Mouse (Mus musculus) embryonic facial prominence, embryonic 14.5 days (tissue): Measurements from ENCODE around the gene Kpna7. TPM values are rescaled to one million over a fixed set of nuclear protein-coding genes. Genes with fewer than 3 reads are reported as not detected.
"Not testable (repeated sequence)": the region's sequence is repeated elsewhere in the genome, so short reads cannot be mapped to it uniquely, and the experiment has no call there.

Source experiments
- ATAC-seq: fragments of 200-750 bp; cut with Nextera tagmentation; 2 replicates; pipeline ENCODE4 v1.8.0; 2017; ENCODE audit warnings: low read depth, moderate number of reproducible peaks, moderate TSS enrichment
- DNase-seq: peaks from one replicate; pipeline ENCODE4 v3.0.0-alpha.2; 2015; ENCODE audit warnings: low spot score
- H3K27ac ChIP-seq: fragments of 300-500 bp; sonication (generic); replicated peaks from 2 replicates; pipeline ENCODE4 v1.5.1; 2014; ENCODE audit warnings: low read depth, mild to moderate bottlenecking, low read length, moderate library complexity
- H3K27me3 ChIP-seq: fragments of 300-500 bp; sonication (generic); replicated peaks from 2 replicates; pipeline ENCODE4 v1.6.1; 2014; ENCODE audit warnings: low read length; ENCODE audit not compliant: control insufficient read depth, insufficient read depth
- H3K36me3 ChIP-seq: fragments of 300-500 bp; sonication (generic); 2 replicates; pipeline ENCODE4 v1.6.1; 2014; ENCODE audit warnings: low read length, mixed read lengths; ENCODE audit not compliant: control insufficient read depth, insufficient read depth
- H3K4me1 ChIP-seq: fragments of 300-500 bp; sonication (generic); 2 replicates; pipeline ENCODE4 v1.6.1; 2014; ENCODE audit warnings: antibody characterized with exemption, low read length; ENCODE audit not compliant: control insufficient read depth, insufficient read depth
- H3K4me2 ChIP-seq: fragments of 300-500 bp; sonication (generic); 2 replicates; pipeline ENCODE4 v1.6.1; 2014; ENCODE audit warnings: low read depth, mild to moderate bottlenecking, low read length, moderate library complexity, mixed read lengths
- H3K4me3 ChIP-seq: fragments of 300-500 bp; sonication (generic); 2 replicates; pipeline ENCODE4 v1.5.1; 2014; ENCODE audit warnings: low read depth, mild to moderate bottlenecking, low read length
- H3K9ac ChIP-seq: fragments of 300-500 bp; sonication (generic); 2 replicates; pipeline ENCODE4 v1.6.1; 2014; ENCODE audit warnings: low read depth, mild to moderate bottlenecking, low read length, moderate library complexity, mixed read lengths
- H3K9me3 ChIP-seq: fragments of 300-500 bp; sonication (generic); 2 replicates; pipeline ENCODE4 v1.6.1; 2016; ENCODE audit warnings: low read length; ENCODE audit not compliant: control insufficient read depth
- WGBS: fragments of 180-500 bp; shearing (Covaris S2); extraction: QIAGEN DNeasy Blood & Tissue Kit; methylation state at CpG from one replicate; pipeline ENCODE4 v1.1.7; 2014; 5-methylcytosine and 5-hydroxymethylcytosine counted together
- polyA plus RNA-seq: library from polyadenylated mRNA; unstranded; fragments of >200 nt; fragmentation: Nextera tagmentation; extraction: Ambion mirVana; gene quantifications from 2 replicates; pipeline ENCODE4 v1.2.1, GENCODE M21; 2014

Gene Kpna7
- polyA plus RNA-seq, 1 experiment from 2014 or later: not detected

DNA sequence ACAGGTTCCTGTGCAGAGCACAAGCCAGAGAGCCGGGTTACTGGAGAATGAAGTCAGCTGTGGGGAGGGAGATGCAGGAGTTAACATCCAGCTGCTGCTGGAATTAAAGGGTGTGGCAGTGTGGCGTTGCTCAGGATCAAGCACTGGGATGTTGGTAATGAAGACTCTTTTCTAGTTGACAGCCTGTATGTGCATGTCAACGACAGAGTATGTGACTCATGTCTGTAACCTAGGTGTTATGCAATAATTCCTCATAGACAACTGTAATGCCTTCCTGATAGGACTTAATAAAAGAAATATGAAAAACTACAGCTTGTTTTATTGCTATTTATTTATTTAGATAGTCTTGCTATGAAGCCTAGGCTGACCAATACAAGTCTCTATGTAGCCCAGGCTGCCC is 15.0 kb downstream of the Kpna7 start:
- H3K27ac ChIP-seq: no peak overlapping the region
- H3K27me3 ChIP-seq: no peaks in the 10 kb centered on the region
- no peak for DNase-seq
- WGBS: 39% methylated on average over 3 of the region's 3 CpGs
- H3K9me3 ChIP-seq: no peaks in the 10 kb centered on the region
- no peak for ATAC-seq
- no peak overlapping the region for H3K4me3 ChIP-seq
- H3K4me2 ChIP-seq: no peak overlapping the region
- H3K4me1 ChIP-seq: no peaks in the 10 kb centered on the region
- no peaks in the 10 kb centered on the region for H3K36me3 ChIP-seq
- no peak overlapping the region for H3K9ac ChIP-seq

GRCm38 (mm10) chr5:145064765-145065340 is 19.0 kb downstream of the Kpna7 start:
- no peak overlapping the region for H3K27ac ChIP-seq
- no peaks in the 10 kb centered on the region for H3K36me3 ChIP-seq
- DNase-seq: no peak
- no peak overlapping the region for H3K9ac ChIP-seq
- no peaks in the 10 kb centered on the region for H3K9me3 ChIP-seq
- 91% methylated on average over 1 of the region's 1 CpGs for WGBS
- H3K4me1 ChIP-seq: no peaks in the 10 kb centered on the region
- ATAC-seq: no peak
- no peaks in the 10 kb centered on the region for H3K27me3 ChIP-seq
- no peak overlapping the region for H3K4me2 ChIP-seq
- no peak overlapping the region for H3K4me3 ChIP-seq

- Histone ChIP-seq H3K36me3 (no peaks in the 10 kb centered on the region), H3K9ac (no peak overlapping the region), H3K27ac (no peak overlapping the region), H3K4me1 (no peaks in the 10 kb centered on the region), H3K4me3 (no peak overlapping the region), H3K9me3 (no peaks in the 10 kb centered on the region), H3K27me3 (no peaks in the 10 kb centered on the region), H3K4me2 (no peak overlapping the region)
- ATAC-seq: 0 out of 2 replicates have a peak, but pooled peaks have one; percentile 22
- 70% methylated on average over 2 of the region's 2 CpGs for WGBS
- peak; percentile 48 for DNase-seq
Measured at GRCm38 (mm10) chr5:145059524-145059923, 24.3 kb downstream of the Kpna7 start.

DNA sequence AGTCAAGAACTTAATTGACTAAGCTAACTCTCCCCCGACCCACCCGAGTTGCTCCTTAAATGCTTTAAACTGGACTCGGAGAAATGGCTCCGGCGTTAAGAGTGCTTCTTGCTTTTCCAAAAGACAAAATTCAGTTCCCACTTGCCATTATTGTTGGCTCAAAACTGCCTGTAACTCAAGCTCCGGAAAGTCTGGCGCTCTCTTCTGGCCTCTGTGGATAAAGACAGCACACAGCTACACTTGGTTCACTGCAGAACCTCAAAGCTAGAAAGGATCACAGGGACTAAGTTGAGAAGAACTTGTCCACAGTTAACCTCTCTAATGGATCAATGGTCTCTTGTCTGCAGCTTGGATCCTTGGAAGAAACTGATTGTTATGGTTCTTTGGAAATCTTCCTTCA is 25.1 kb downstream of the Kpna7 start:
- Histone ChIP-seq H3K9ac (no peak overlapping the region), H3K9me3 (no peaks in the 10 kb centered on the region), H3K36me3 (no peaks in the 10 kb centered on the region), H3K27ac (no peak overlapping the region), H3K4me2 (no peak overlapping the region), H3K4me3 (no peak overlapping the region), H3K27me3 (no peaks in the 10 kb centered on the region), H3K4me1 (no peaks in the 10 kb centered on the region)
- DNase-seq (no peak), ATAC-seq (no peak)
- 88% methylated on average over 7 of the region's 7 CpGs for WGBS

- Histone ChIP-seq H3K4me1 (no peaks in the 10 kb centered on the region), H3K27ac (no peak overlapping the region), H3K27me3 (no peaks in the 10 kb centered on the region), H3K4me3 (no peak overlapping the region), H3K36me3 (no peaks in the 10 kb centered on the region), H3K9me3 (no peaks in the 10 kb centered on the region), H3K9ac (no peak overlapping the region), H3K4me2 (no peak overlapping the region)
- DNase-seq: no peak
- no peak for ATAC-seq
- 69% methylated on average over 8 of the region's 8 CpGs for WGBS
Measured at GRCm38 (mm10) chr5:145057907-145058306, 25.9 kb downstream of the Kpna7 start.

GRCm38 (mm10) chr5:145054187-145054586 is 29.6 kb downstream of the Kpna7 start:
- not testable (repeated sequence) for H3K9ac ChIP-seq, H3K27me3 ChIP-seq, H3K4me1 ChIP-seq, DNase-seq, H3K9me3 ChIP-seq, H3K36me3 ChIP-seq, H3K4me2 ChIP-seq, H3K4me3 ChIP-seq, ATAC-seq, H3K27ac ChIP-seq
- WGBS: 85% methylated on average over 3 of the region's 3 CpGs

- H3K27me3 ChIP-seq: not testable (repeated sequence)
Measured at GRCm38 (mm10) chr5:145042690-145043089, 41.1 kb downstream of the Kpna7 start, which contains the start of gene 1700018F24Rik. Gene 1700018F24Rik, plus strand, starts transcription at chr5:145042990.

DNA sequence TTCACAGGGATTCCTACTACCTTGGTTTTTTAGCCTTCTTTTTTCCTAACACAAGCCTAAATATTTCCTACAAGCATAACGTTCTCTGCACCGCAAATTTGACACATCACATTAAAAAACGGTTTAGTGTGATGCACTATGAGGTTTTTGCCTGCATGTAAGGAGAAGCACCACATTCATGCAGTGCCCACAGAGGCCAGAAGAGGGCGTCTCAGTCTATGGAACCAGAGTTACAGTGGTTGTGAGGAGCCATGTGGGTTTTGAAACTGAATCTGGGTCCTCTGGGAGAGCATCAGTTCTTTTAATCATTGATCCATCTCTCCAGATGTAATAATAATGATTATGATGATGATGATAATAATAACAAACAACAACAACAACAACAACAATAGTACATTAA is 42.2 kb downstream of the Kpna7 start:
- no peak overlapping the region for H3K4me3 ChIP-seq
- H3K36me3 ChIP-seq: no peaks in the 10 kb centered on the region
- H3K27ac ChIP-seq: no peak overlapping the region
- H3K9me3 ChIP-seq: no peaks in the 10 kb centered on the region
- WGBS: 49% methylated on average over 4 of the region's 4 CpGs
- ATAC-seq (no peak), DNase-seq (no peak)
- H3K9ac ChIP-seq: no peak overlapping the region
- H3K4me2 ChIP-seq: no peak overlapping the region
- H3K4me1 ChIP-seq: no peaks in the 10 kb centered on the region
- no peaks in the 10 kb centered on the region for H3K27me3 ChIP-seq

More at GRCm38 (mm10) chr5:145042690-145043089, 41.1 kb downstream of the Kpna7 start, which contains the start of gene 1700018F24Rik:
- H3K27ac ChIP-seq, H3K4me1 ChIP-seq, H3K4me3 ChIP-seq, DNase-seq, H3K4me2 ChIP-seq, H3K9ac ChIP-seq, H3K9me3 ChIP-seq, ATAC-seq, H3K36me3 ChIP-seq: not testable (repeated sequence)
- 46% methylated on average over 3 of the region's 3 CpGs for WGBS

GRCm38 (mm10) chr5:145032391-145032790 is 51.4 kb downstream of the Kpna7 start, which contains the start of gene Gm4871:
Gene Gm4871, minus strand, starts transcription at chr5:145032754.
- WGBS: 56% methylated on average over 5 of the region's 5 CpGs
- H3K9me3 ChIP-seq, H3K4me2 ChIP-seq, H3K27me3 ChIP-seq, H3K9ac ChIP-seq, ATAC-seq, H3K27ac ChIP-seq, H3K4me1 ChIP-seq, DNase-seq, H3K4me3 ChIP-seq, H3K36me3 ChIP-seq: not testable (repeated sequence)
